Mouse (Mus musculus): ENCODE data around the gene Cdkal1.

Gene Cdkal1

GRCm38 (mm10) chr13:29701400-29701799 lies 154.1 kb downstream of the Cdkal1 start:
- no peak for DNase-seq (ENCODE audit: extremely low spot score)

- no peak for DNase-seq (ENCODE audit: extremely low spot score)
These were observed 155.6 kb downstream of the Cdkal1 start for GRCm38 (mm10) chr13:29699896-29700295.

GRCm38 (mm10) chr13:29698307-29698985 lies 157.0 kb downstream of the Cdkal1 start:
- no peak for DNase-seq (ENCODE audit: extremely low spot score)

- DNase-seq (ENCODE audit: extremely low spot score), result no peak
These were observed 158.2 kb downstream of the Cdkal1 start for GRCm38 (mm10) chr13:29697230-29697629.

- DNase-seq (ENCODE audit: extremely low spot score), result no peak
These were observed 164.7 kb downstream of the Cdkal1 start for GRCm38 (mm10) chr13:29690734-29691133.

GRCm38 (mm10) chr13:29688851-29689250 lies 166.6 kb downstream of the Cdkal1 start:
- no peak for DNase-seq (ENCODE audit: extremely low spot score)

GRCm38 (mm10) chr13:29687872-29688271 lies 167.6 kb downstream of the Cdkal1 start:
- no peak for DNase-seq (ENCODE audit: extremely low spot score)

- DNase-seq (ENCODE audit: extremely low spot score), result no peak
These were observed 175.8 kb downstream of the Cdkal1 start for GRCm38 (mm10) chr13:29679479-29680186.

GRCm38 (mm10) chr13:29677559-29677958 lies 177.9 kb downstream of the Cdkal1 start:
- DNase-seq (ENCODE audit: extremely low spot score), result no peak

GRCm38 (mm10) chr13:29670626-29671025 lies 184.8 kb downstream of the Cdkal1 start:
- DNase-seq (ENCODE audit: extremely low spot score), result no peak

GRCm38 (mm10) chr13:29663908-29664307 lies 191.6 kb downstream of the Cdkal1 start:
- no peak for DNase-seq (ENCODE audit: extremely low spot score)

- peak; percentile 22 for DNase-seq (ENCODE audit: extremely low spot score)
These were observed 199.6 kb downstream of the Cdkal1 start for GRCm38 (mm10) chr13:29655841-29656365.

- DNase-seq (ENCODE audit: extremely low spot score), result no peak
These were observed 202.1 kb downstream of the Cdkal1 start for GRCm38 (mm10) chr13:29653407-29653806.

GRCm38 (mm10) chr13:29652791-29653190 lies 202.7 kb downstream of the Cdkal1 start:
- DNase-seq (ENCODE audit: extremely low spot score), result no peak

- DNase-seq (ENCODE audit: extremely low spot score), result no peak
These were observed 204.8 kb downstream of the Cdkal1 start for GRCm38 (mm10) chr13:29650576-29651236.

- no peak for DNase-seq (ENCODE audit: extremely low spot score)
These were observed 205.9 kb downstream of the Cdkal1 start for GRCm38 (mm10) chr13:29649593-29649992.

- DNase-seq (ENCODE audit: extremely low spot score), result no peak
These were observed 213.2 kb downstream of the Cdkal1 start for GRCm38 (mm10) chr13:29642226-29642625.

- no peak for DNase-seq (ENCODE audit: extremely low spot score)
These were observed 214.3 kb downstream of the Cdkal1 start for GRCm38 (mm10) chr13:29641200-29641599.

GRCm38 (mm10) chr13:29640186-29640585 lies 215.3 kb downstream of the Cdkal1 start:
- DNase-seq (ENCODE audit: extremely low spot score), result no peak

- DNase-seq (ENCODE audit: extremely low spot score), result no peak
These were observed 217.2 kb downstream of the Cdkal1 start for GRCm38 (mm10) chr13:29638303-29638702.

- no peak for DNase-seq (ENCODE audit: extremely low spot score)
These were observed 217.7 kb downstream of the Cdkal1 start for GRCm38 (mm10) chr13:29637788-29638187.

- no peak for DNase-seq (ENCODE audit: extremely low spot score)
These were observed 219.9 kb downstream of the Cdkal1 start for GRCm38 (mm10) chr13:29635581-29635980.

- DNase-seq (ENCODE audit: extremely low spot score), result no peak
These were observed 224.1 kb downstream of the Cdkal1 start for GRCm38 (mm10) chr13:29631342-29631741.
